Mouse (Mus musculus): ENCODE measurements around the gene Pla2g4d.

The Pla2g4d gene

DNA sequence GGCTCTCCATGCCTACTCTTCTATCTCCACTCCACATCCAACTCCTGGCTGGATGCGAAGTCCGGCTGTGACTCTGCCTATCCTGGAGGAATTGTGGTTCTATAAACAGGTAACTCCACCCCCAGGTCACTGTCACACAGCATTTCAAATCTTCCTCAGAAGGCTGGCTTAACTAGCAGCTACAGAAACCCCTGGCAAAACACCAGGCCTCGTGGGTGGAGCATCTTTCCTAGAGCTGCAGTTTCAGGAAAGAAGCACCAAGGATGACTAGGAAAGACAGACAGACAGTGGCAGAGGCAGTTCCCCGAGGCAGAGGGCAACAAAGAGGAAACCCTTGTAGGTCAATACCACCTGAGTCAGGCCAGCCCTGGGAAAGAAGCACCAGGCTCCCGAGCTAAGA lies at the start of gene Pla2g4d:
Gene Pla2g4d, minus strand, starts transcription at position 203 of the 400 bp plus-strand sequence.
- no peak for DNase-seq

DNA sequence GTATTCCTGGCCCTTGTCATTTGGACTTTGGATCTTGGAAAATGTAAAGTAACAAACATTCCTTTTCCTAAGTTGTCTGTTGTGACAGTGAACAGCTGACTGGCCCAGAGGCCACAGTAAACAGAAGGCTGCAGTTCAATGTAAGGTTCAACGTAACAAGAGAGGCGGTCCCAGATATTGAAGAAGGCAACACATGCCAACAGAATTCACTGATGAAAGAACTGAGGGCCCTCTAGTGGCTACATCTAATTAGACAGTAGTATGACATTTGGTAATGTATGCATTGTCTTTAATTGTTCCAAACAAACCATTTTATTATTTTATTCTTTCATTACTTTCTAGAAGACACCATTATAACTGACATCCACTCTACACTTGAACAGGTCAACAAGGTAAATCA lies 48.9 kb upstream of the Pla2g4d start:
- no peak for DNase-seq

DNA sequence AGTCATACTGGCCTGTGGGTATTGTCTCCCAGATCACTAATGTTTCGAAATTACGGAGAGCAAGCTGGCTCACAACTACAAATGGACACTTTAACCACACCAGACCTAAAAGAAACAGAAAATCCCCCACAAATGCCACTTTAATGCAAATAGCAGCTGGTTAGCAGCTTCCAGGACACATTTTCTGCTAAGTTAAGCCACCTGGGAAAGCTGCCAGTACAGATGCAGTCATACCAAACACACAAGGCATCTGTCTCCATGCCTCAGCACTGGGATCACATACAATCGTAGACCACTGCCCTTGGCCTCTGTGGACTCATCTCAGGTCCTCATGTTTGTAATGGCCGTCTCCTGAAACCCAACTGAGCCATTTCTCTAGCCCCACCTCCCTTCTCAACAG lies 42.6 kb upstream of the Pla2g4d start:
- DNase-seq: no peak

- DNase-seq: no peak
Measured at GRCm38 (mm10) chr2:120315077-120315476, 26.1 kb upstream of the Pla2g4d start.

DNA sequence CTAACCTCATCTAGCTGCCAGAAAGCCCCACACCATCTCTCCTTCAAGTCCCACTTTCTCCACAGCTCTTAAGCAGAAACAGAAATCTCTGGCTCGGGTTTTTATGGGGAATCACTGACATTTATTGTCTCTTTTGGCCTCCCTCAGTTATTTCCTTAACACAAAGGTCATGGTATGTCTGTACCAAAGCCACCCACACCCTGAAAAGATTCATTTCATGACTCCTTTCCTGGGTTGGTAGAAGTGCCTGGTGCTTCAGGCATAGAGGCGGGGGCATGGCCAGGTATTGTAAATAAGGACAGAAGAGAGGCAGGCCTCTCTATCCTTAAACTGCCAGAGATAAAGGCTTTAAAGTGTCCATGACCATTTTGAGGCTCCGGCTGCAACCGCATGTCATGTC lies 25.5 kb upstream of the Pla2g4d start:
- DNase-seq: no peak

- no peak for DNase-seq
Measured at GRCm38 (mm10) chr2:120313976-120314375, 25.0 kb upstream of the Pla2g4d start, which contains the start of gene Pla2g4f. Gene Pla2g4f, minus strand, starts transcription at chr2:120314165.

- no peak for DNase-seq
Measured at GRCm38 (mm10) chr2:120312276-120312825, 23.4 kb upstream of the Pla2g4d start.

DNA sequence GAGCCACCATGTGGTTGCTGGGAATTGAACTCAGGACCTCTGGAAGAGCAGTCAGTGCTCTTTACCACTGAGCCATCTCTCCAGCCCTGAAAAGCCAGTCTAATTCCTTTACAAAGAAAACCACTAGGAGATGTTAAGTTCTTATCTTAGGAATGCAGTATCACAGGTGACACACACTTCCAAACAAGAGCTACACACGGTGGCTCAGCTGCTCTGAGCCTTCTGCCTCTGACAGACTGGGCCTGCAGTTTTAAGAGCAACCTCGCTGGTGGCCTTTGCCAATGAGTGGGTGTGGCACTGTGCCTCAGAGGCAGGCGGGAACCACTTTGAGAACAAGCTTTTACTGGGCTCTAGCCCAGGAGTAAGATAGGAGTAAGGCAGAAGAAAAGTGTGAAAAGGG lies 15.1 kb upstream of the Pla2g4d start:
- no peak for DNase-seq

DNA sequence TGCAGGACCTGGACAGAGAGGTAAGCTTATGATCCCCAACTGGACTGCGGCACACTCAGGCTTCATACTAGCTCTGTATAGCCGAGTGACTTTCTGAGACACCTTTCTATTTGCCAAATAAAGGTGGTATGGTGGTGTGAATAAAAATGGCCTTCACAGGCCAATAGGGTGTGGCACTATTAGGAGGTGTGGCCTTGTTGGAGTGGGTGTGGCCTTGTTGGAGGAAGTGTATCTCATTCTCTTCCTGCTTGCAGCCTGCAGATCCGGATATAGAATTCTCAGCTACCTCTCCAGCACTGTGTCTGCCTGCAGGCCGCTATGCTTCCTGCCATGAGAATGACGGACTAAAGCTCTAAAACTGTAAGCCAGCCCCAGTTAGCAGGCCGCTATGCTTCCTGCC lies 12.1 kb upstream of the Pla2g4d start:
- DNase-seq: no peak

GRCm38 (mm10) chr2:120299866-120300265 lies 10.9 kb upstream of the Pla2g4d start:
- no peak for DNase-seq

- DNase-seq: no peak
Measured at GRCm38 (mm10) chr2:120296160-120296559, 7.2 kb upstream of the Pla2g4d start.

- no peak for DNase-seq
Measured at GRCm38 (mm10) chr2:120291471-120292078, 2.6 kb upstream of the Pla2g4d start.

GRCm38 (mm10) chr2:120288401-120288800 lies 596 bp downstream of the Pla2g4d start:
- no peak for DNase-seq

- DNase-seq: no peak
Measured at GRCm38 (mm10) chr2:120285639-120286038, 3.4 kb downstream of the Pla2g4d start.

DNA sequence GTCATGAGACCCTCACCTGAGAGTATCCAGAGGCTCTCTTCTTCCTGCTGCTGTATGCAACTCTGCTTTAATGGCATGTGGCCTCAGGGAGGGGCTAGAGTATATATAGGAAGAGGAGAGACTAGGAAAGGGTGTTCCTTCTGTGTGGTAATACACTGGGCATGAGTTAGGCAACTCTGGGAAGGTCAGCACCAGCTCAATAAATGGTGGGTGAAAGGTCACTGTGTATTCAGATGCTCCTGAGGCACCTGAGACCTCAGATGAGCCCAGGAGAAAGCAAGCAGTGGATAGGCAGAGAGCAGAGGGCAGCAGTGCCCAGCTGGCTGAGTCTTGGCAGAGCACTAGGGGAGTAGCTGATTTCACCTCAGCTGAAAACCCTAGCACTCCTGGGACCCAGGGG lies 4.3 kb downstream of the Pla2g4d start:
- no peak for DNase-seq

DNA sequence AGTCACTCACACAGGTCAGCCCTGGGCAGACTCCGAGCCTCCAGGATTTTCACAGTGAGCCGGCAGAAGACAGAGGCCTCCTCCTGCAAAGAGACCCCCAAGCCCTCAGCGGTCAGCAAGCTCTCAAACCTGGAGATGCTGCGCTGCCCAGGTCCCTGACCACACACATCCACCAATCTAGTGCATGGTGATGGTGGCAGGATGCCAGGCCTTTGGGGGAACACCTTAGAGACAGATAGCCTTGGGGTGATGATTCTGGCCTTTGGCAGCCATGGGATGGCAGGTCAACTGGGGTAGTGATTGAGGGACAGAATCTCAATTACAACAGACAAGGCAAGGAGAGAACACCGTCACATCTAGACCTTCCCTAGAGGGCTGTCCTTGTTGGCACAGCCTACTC lies 4.9 kb downstream of the Pla2g4d start:
- DNase-seq: no peak

- DNase-seq: no peak
Measured at GRCm38 (mm10) chr2:120283550-120283949, 5.4 kb downstream of the Pla2g4d start.

- no peak for DNase-seq
Measured at GRCm38 (mm10) chr2:120281221-120281620, 7.8 kb downstream of the Pla2g4d start.

GRCm38 (mm10) chr2:120279961-120280360 lies 9.0 kb downstream of the Pla2g4d start:
- peak; percentile 67 for DNase-seq

DNA sequence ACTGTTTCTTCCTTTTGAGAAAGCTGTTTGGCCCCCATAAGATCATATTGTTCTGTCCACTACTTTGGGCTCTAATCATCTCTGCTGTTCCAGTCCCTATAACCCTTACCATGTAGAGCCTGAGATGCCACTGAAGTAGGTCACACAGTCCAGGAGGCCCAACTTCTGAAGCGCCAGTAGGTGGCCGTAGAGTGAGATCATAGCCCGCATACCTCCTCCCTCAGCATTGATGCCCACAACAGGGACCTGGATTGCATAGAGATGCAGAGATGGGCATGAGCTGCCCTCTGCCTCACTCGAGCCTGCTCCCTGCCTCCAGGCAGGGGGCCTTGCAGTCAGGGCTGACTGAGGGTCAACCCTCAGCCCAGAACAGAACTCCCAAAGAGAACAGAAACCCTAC lies 12.0 kb downstream of the Pla2g4d start:
- no peak for DNase-seq

DNA sequence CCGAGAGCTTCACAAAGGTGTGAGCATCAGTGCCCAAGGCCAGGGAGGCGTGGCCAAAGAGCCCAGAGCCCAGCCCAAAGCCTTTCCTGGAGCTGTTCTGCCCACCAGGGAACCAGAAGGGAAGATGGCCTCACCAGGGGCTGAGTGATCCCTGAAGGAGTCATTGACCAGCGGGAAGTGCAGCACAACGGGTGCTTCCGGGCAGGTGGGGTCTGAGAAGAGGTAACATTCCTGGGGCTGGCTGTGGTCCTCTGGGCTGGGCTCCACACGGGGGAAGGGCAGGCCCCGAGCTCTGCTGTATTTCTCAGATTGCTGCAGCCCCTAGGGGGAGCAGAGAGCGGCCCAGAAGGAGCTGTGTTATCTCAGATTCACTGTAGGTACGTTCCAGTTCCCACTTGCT lies 20.4 kb downstream of the Pla2g4d start:
- DNase-seq: peak; percentile 14 to 26

- DNase-seq: no peak
Measured at GRCm38 (mm10) chr2:120265523-120265922, 23.5 kb downstream of the Pla2g4d start.

GRCm38 (mm10) chr2:120264858-120265257 lies 24.1 kb downstream of the Pla2g4d start:
- no peak for DNase-seq

- DNase-seq: no peak
Measured at GRCm38 (mm10) chr2:120262876-120263275, 26.1 kb downstream of the Pla2g4d start.

DNA sequence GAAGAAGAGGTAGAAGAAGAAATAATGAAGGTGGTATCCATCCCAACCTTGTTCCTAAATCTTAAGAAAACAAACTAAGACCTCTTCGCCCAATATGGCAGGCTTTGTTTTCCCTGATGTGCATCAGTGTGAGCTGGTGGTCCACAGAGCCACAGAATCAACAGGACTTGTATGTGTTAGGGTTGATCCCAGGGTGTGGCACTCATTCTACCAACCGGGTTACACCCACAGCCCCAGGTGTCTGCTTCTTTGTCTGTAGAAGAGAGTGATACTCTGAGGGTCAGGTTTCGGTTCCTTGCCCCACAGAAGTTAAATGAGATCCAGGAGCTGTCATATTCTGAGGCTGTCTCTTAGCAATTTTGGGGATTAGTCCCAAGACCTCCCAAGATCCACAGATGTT lies 27.7 kb downstream of the Pla2g4d start:
- DNase-seq: no peak
